Mouse (Mus musculus) adrenal gland, postnatal 14 days (tissue): ENCODE results near the gene Telo2. TPM values are rescaled to one million over a fixed set of nuclear protein-coding genes. Genes with fewer than 3 reads are reported as not detected.

Source experiments
- DNase-seq: peaks from one replicate; pipeline ENCODE4 v3.0.0; 2021; ENCODE audit warnings: mixed read lengths
- total RNA-seq: library from RNA; stranded (reverse); gene quantifications from 2 replicates; pipeline ENCODE4 v1.2.3, GENCODE M21; 2021

Telo2 gene
- total RNA-seq, 1 experiment from 2014 or later, result 19.9 TPM

GRCm38 (mm10) chr17:25101338-25101737 is 14.4 kb downstream of the Telo2 start:
- DNase-seq, result no peak

DNA sequence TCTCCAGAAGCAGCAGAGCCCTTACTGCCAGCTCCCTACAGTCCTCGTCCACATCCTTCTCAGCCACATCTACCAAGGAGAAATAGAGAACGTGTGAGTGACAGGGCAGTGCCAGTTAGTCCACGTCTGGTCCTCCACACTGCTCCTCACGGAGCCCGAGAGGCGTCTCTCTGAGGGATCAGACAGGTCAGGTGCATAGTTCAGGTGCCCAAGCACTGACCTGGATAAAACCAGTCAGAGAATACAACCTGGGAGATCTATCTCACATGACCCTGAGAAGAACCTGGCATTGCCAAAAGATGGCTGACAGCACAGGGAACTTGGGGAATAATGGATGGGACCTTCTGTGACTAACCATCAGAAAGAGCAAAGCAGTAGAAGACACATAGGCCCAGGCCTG is 15.7 kb downstream of the Telo2 start:
- DNase-seq, result no peak

- no peak for DNase-seq
Observed at GRCm38 (mm10) chr17:25096221-25096620, 19.5 kb downstream of the Telo2 start.

- DNase-seq, result no peak
Observed at GRCm38 (mm10) chr17:25090450-25090849, 25.3 kb downstream of the Telo2 start.

- no peak for DNase-seq
Observed at GRCm38 (mm10) chr17:25089158-25089557, 26.6 kb downstream of the Telo2 start.

DNA sequence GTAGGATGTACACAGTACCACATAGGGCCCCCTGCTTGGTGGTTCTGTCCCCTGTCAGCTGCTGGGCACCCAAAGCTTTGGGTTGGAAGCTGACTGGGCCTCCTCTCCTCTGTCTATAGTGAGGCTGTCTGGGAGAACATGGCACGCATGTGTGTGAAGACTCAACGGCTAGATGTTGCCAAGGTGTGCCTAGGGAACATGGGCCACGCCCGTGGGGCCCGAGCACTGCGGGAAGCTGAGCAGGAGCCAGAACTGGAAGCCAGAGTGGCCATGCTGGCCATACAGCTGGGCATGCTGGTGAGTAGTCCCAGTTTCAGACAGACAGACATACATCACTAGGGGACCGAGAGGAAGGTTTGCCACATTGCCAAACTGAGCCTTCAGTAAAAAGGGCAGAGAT is 29.0 kb downstream of the Telo2 start:
- no peak for DNase-seq

GRCm38 (mm10) chr17:25084835-25085385 is 30.9 kb downstream of the Telo2 start:
- peak; percentile 58 for DNase-seq

DNA sequence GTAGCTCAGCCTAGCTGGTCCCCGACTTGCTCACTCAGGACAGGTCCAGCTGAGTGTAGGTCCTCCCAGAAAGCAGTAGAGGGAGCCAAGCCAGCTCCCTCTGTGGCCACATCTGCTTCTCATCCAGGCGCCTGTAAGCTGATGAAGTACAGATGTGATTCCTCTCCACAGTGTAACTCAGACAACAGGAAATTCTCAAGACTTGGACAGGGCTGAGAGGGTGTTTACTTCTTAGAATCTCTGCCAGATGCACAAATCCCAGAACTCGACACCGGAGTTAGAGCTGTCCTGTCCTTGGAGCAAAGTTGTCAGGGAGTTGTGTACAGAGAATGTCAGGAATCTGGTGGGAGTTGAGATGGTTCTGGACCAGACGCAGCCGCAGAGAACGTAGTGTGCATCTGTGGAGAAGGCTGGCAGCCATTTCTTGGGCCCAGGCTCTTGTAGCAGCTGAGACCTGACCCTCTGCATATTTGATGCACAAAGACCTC is 32.3 kb downstream of the Telo2 start, which contains the start of gene Tmem204:
Tmem204 (minus strand) TSS at position 148 of the 488 bp plus-strand sequence.
- DNase-seq, result peak; percentile 58

DNA sequence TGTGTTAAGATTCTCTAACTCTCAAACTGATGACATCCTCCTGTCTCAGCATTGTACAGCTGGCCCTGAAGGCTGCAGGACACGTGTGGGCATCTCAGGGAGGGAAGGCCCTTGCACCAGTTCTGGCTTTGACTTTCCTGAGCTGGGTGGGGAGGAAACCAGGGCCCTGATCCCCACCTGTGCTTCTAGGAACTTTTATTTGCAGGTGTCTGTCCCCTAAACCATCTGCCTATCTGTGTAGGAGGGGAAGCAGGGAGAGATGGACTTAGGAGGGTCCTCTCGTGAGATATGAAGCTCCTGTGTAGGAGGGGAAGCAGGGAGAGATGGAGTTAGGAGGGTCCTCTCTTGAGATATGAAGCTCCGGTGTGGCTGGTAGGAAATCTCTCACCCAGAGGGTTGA is 32.9 kb downstream of the Telo2 start:
- DNase-seq, result no peak

GRCm38 (mm10) chr17:25082081-25082847 is 33.5 kb downstream of the Telo2 start:
- no peak for DNase-seq

GRCm38 (mm10) chr17:25080960-25081381 is 34.8 kb downstream of the Telo2 start:
- peak; percentile 65 for DNase-seq

- no peak for DNase-seq
Observed at GRCm38 (mm10) chr17:25080210-25080609, 35.6 kb downstream of the Telo2 start.

DNA sequence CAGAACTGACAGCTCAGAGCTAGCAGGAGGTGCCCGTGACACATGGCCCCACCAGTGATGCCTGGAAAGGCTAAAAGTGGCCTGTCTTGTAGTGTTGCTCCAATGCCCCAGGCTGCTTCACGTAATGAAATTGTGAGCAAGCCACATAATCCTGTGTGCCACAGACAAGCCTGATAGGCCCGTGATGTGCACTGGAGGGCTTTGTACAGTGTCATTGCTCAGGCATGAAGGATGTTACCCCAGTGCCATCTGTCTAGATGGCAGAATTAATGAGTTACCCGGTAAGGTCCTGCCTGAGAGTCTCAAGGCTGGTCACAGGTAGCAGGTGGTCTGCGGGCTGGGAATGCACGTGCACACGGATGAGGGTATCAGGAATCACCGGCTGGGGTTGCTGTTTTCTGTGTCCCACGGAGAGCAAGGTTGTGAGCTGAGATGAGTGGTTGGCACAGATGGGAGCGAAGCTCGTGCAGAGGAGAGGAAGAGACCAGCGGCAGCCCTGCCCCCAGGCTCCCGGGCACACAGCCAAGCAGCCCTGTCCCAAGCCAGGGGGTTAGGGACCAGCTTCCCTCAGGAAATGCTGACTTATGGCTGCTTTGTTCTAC is 37.9 kb downstream of the Telo2 start:
- DNase-seq, result peak; percentile 86

DNA sequence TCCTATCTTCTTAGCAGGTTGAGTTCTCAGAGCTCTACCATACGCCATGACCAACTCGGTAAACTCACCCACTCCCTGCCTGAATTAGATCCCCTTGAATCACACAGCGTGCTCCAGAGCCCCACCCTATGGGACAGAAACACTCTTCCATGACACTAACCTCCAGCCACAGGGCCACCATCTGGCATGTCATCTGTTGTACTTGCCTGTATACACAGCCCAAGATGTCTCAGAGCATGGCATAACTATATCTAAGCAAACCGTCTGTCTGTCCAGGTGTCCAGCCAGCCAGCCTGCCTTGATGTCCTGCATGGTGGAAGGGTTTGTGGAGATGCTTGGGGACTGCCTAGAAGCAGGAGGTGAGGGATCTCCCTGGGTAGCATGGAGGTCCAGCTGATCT is 38.9 kb downstream of the Telo2 start:
- no peak for DNase-seq

DNA sequence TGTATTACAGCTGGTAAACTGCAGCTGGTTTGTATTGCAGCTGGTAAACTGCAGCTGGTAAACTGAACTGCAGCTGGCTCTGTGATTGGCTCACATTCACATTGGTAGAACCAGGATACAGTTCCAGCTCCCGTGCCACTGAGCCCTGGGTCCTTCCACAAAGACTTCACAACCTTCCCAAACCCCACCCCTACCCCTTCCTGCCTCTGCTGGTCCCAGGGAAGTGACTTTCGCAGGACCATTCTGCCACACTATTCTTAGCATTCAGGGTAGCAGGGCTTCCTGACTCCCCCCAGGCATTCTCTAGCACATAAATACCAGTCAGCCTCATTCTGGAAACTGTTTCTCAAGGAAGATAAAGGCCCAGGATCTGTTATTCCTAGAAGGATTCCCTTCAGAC is 47.1 kb downstream of the Telo2 start:
- DNase-seq, result no peak

DNA sequence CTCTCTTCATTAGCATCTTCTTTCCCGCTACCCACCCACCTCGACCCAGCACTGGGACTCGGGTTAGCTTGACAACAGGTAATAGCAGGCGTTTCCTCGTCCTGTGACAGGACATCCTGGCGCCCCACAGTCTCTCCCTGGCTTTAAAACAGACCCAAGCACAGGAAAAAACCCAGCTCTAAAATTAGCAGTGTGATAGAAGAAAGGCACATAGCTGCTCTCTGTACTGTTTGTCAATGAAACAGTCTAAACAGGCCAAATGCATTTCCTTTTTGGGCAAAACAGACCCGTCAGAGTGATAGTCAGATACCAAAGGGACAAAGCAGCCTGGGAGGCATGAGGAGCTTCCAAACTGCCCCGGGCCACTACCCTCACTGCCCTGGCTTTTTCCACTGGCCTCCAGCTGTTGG is 48.3 kb downstream of the Telo2 start:
- DNase-seq, result peak; percentile 53

DNA sequence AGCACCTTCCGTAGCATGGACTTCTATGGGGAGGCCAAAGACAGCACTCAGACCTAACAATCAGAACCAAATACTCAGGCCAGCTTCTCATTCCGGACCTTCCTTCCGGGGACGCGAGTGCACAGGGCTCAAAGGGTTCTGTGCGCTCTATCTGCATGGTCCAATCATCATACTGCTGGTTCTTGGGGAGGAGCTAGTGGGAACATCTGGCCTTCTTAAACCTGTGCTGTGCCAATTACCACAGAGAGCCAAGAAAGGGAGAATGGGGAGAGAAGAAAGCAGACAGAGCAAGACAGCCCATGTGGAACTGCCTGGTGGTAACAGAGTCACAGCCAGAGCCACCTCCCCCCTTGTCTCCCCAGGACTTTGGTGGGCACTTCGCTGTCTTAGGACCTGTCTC is 49.2 kb downstream of the Telo2 start:
- DNase-seq, result no peak

DNA sequence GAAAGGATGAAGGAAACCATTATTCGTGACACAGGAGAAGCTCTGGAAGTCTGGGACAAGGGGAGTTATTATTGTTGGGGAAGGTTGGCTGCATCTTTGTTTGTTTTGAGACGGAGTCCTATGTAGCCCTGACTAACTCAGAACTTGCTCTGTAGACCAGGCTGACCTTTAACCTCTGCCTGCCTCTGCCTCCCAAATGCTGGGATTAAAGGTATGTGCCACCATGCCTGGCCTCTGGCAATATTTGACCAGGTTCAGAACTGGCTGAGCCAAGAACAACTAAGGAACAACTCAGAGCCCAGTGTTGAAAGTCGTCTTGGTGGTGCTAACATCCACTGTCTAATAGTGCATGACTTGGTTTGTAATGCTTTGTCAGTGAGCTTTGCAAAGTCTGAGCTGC is 50.6 kb downstream of the Telo2 start:
- DNase-seq, result no peak

GRCm38 (mm10) chr17:25064351-25064750 is 51.4 kb downstream of the Telo2 start:
- DNase-seq, result peak; percentile 57

GRCm38 (mm10) chr17:25063872-25064271 is 51.9 kb downstream of the Telo2 start:
- no peak for DNase-seq

- DNase-seq, result no peak
Observed at GRCm38 (mm10) chr17:25063261-25063660, 52.5 kb downstream of the Telo2 start.

DNA sequence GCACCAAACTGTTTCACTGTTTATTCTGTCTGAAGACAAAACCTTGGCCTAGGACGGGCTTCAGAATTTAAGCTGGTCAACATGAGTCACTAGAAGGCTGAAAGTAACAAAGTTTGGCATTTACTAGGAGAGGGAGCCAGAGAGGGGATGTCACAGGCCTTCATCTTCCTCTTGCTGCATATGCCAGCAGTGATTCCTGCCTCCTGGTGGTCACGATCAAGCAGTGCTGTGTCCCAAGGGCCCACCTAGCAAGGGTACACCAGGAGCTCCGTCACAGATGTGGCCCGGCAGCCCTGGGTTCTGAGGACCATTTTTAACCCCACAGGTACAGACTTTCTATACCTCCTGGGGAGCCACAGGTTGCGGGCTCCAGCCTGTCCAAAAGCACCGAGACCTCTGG is 58.7 kb downstream of the Telo2 start:
- no peak for DNase-seq

- no peak for DNase-seq
Observed at GRCm38 (mm10) chr17:25053274-25053673, 62.5 kb downstream of the Telo2 start.
